Mouse (Mus musculus) layer of hippocampus, postnatal 10 days (tissue): Measurements from ENCODE around the gene Actr5. TPM values are rescaled to one million over a fixed set of nuclear protein-coding genes. Genes with fewer than 3 reads are reported as not detected.
A peak's percentile ranks its signal among the peaks of the same experiment; 100 is the strongest.

ENCODE experiments used
- DNase-seq, 2 experiments: peaks; one replicate each; pipeline ENCODE4 v3.0.0; 2021; ENCODE audit warnings: low spot score in 2 of 2
- microRNA-seq, 2 experiments: library from miRNA; unstranded; fragments of <30 nt; microRNA quantifications; one replicate each; pipeline ENCODE4 v1.2.0; 2021
- total RNA-seq, 2 experiments: library from RNA; stranded (reverse); gene quantifications; 2 replicates each; pipeline ENCODE4 v1.2.3; 2021

Actr5 gene
- total RNA-seq, 2 experiments from 2014 or later, result 10.3 to 11.9 TPM

DNA sequence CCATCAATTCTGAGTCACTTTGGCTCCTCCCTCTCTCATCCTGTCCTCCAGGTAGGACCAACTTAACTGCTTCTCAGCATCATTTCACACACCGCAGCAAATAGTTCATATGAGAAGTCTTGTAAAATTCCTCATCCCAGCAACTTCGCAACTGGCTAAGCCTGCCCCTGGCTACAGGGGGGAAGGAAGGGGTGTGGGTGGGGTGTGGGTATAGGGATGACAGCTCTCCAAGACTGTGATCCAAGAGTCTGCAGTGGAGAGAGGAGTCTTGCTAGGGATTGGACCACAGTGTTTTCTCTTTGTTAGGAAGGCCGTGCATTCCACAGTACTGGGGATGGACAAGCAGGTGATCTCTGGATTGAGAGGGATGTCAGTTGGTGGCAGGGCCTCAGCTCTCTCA lies 60.2 kb downstream of the Actr5 start:
- no peak for DNase-seq

DNA sequence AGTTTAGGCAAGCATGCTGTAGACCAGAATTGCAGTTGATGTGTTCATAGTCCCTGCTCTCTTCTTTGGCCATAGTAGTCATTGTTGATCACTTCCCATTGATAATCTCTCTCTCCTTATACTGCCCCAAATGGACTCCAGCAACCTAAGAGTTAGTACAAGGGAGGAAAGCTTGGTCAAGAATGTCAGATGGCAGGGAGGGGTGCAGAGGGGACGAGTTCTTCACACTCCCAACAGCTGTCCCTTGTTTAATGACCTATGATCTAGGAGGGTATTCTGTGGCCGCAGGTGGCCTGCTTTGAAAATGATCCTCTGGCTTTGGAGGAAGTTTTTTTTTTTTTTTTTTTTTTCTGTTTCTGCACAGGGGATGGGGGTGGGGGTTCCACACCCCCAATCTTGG lies 61.7 kb downstream of the Actr5 start:
- DNase-seq, result no peak

DNA sequence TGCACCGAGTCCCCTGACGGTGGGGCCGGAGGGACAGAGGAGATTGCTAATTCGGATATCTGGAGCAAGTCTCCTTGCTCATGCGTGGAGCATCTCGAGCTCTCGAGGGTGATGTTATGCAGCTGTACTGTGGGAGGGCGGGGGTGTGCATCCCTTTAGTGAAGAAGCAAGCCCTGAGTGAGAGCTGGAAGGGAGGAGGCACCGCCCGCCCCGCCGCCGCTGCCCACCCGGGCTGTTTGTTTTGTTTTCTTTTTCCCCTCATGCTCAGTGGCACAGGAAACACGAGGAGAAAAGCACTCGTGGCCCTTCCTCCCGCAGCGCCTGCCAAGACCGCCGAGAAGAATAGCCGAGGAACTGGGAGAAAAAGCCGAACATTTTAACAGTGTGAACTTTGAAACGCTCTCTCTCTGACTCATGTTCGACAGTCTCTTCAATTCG lies 63.1 kb downstream of the Actr5 start:
- DNase-seq, result peak in 1 of 2 experiments; percentile 46

Small RNA genes within 50 kb of the gene (microRNA-seq; reads per million reads assigned to microRNA genes)
- 3.5 to 8.0 reads per million in 2 experiments for gene Mir3474

Other genes starting within 250 kb of the Actr5 start
- gene Snhg11, start 249.2 kb upstream of the Actr5 start, total RNA-seq, result 100 to 1,000 TPM; 459 to 580 TPM
- gene Ralgapb, start 215.0 kb upstream of the Actr5 start, total RNA-seq, result 10 to 100 TPM; 73.8 to 82.2 TPM
- not detected for gene Adig, start 122.3 kb upstream of the Actr5 start, total RNA-seq
- gene Arhgap40, start 112.1 kb upstream of the Actr5 start, total RNA-seq, result under 1 TPM in 1 of 2 experiments, not detected in 1; 0.38 TPM
- gene Slc32a1, start 14.1 kb upstream of the Actr5 start, total RNA-seq, result 10 to 100 TPM; 60.0 to 68.6 TPM
- 10 to 100 TPM; 63.1 to 68.0 TPM for gene Ppp1r16b, start 40.5 kb downstream of the Actr5 start, total RNA-seq
- gene Fam83d, start 143.2 kb downstream of the Actr5 start, total RNA-seq, result 1 to 10 TPM; 1.5 to 2.1 TPM
- 10 to 100 TPM; 21.6 to 21.7 TPM for gene Dhx35, start 169.9 kb downstream of the Actr5 start, total RNA-seq